Mouse (Mus musculus) CD4-positive, CD25-positive, alpha-beta regulatory T cell, adult 4 months (primary cell): ENCODE results near the gene Tubb4b. TPM values are rescaled to one million over a fixed set of nuclear protein-coding genes. Genes with fewer than 3 reads are reported as not detected.
A peak's percentile ranks its signal among the peaks of the same experiment; 100 is the strongest.

Experiments used
- ATAC-seq: one replicate; pipeline ENCODE4 v1.8.0; 2017
- polyA plus RNA-seq, 2 experiments: library from polyadenylated mRNA; unstranded; fragments of 100-300 nt; shearing (Covaris generic); gene quantifications; one replicate each; pipeline ENCODE4 v1.2.1; 2017

Tubb4b gene
- polyA plus RNA-seq, 2 experiments from 2014 or later: 94.5 to 120 TPM

GRCm38 (mm10) chr2:25223681-25224491 lies 616 bp downstream of the Tubb4b start:
- peak; percentile 12 for ATAC-seq

GRCm38 (mm10) chr2:25221331-25221772 lies 3.1 kb downstream of the Tubb4b start:
- ATAC-seq: no peak

- ATAC-seq: no peak
These were observed 6.1 kb downstream of the Tubb4b start, which contains the start of gene Fam166a for GRCm38 (mm10) chr2:25218445-25218844. TSS of gene Fam166a (plus strand) at chr2:25218745.

GRCm38 (mm10) chr2:25217666-25218065 lies 6.8 kb downstream of the Tubb4b start:
- no peak for ATAC-seq

GRCm38 (mm10) chr2:25214444-25214843 lies 10.1 kb downstream of the Tubb4b start, which contains the start of gene Stpg3:
TSS of gene Stpg3 (minus strand) at chr2:25214637.
- no peak for ATAC-seq

GRCm38 (mm10) chr2:25213266-25213865 lies 11.1 kb downstream of the Tubb4b start:
- no peak for ATAC-seq

- ATAC-seq: peak; percentile 98
These were observed 13.3 kb downstream of the Tubb4b start, which contains the start of gene Nelfb for GRCm38 (mm10) chr2:25211121-25211670. TSS of gene Nelfb (minus strand) at chr2:25211489.

GRCm38 (mm10) chr2:25210686-25211085 lies 13.8 kb downstream of the Tubb4b start:
- peak; percentile 20 for ATAC-seq

- ATAC-seq: no peak
These were observed 16.9 kb downstream of the Tubb4b start for GRCm38 (mm10) chr2:25207593-25207992.

GRCm38 (mm10) chr2:25203631-25204214 lies 20.8 kb downstream of the Tubb4b start:
- no peak for ATAC-seq

GRCm38 (mm10) chr2:25200631-25201030 lies 23.9 kb downstream of the Tubb4b start:
- ATAC-seq: no peak

GRCm38 (mm10) chr2:25197946-25198345 lies 26.6 kb downstream of the Tubb4b start:
- ATAC-seq: no peak

- no peak for ATAC-seq
These were observed 27.3 kb downstream of the Tubb4b start for GRCm38 (mm10) chr2:25197191-25197590.

- ATAC-seq: peak; percentile 59
These were observed 28.1 kb downstream of the Tubb4b start, which contains the start of gene Tor4a for GRCm38 (mm10) chr2:25196172-25196954. TSS of gene Tor4a (minus strand) at chr2:25196886.

- peak; percentile 50 for ATAC-seq
These were observed 29.0 kb downstream of the Tubb4b start for GRCm38 (mm10) chr2:25195211-25196156.

- no peak for ATAC-seq
These were observed 29.9 kb downstream of the Tubb4b start for GRCm38 (mm10) chr2:25194486-25195171.

- no peak for ATAC-seq
These were observed 30.5 kb downstream of the Tubb4b start for GRCm38 (mm10) chr2:25194006-25194405.

GRCm38 (mm10) chr2:25193330-25193770 lies 31.2 kb downstream of the Tubb4b start:
- ATAC-seq: peak; percentile 74

- no peak for ATAC-seq
These were observed 36.7 kb downstream of the Tubb4b start for GRCm38 (mm10) chr2:25187841-25188240.

- ATAC-seq: no peak
These were observed 37.9 kb downstream of the Tubb4b start for GRCm38 (mm10) chr2:25186575-25186930.
